30 mouse cellular contexts compared by ENCODE assay signal in genomic region chr5:25187727-25188126, GRCm38 (mm10). TPM values are rescaled to one million over a fixed set of nuclear protein-coding genes. Genes with fewer than 3 reads are reported as not detected.
DNase-seq lines count a peak whose midpoint lies in the region; ATAC-seq and TF ChIP-seq lines count a peak whose summit lies in the region.
"Had no signal": no experiment of that assay in that cellular context is flagged by ENCODE, and none has a peak within 500 bp of the region (broad histone marks: within the 10 kb centered on the region; RNA-seq: fewer than 3 reads in every experiment).

No protein-coding gene starts in this region.

- 0 out of 2 replicates have a peak, but pooled peaks have one; percentile 42 for ATAC-seq in common myeloid progenitor, adult 5-6 weeks (replicated peaks; ENCODE audit: low read depth, poor library complexity, severe bottlenecking)
- ATAC-seq in kidney, postnatal 0 days (replicated peaks; ENCODE audit: low FRiP score, low read depth): peak; percentile 66
- no peak for ATAC-seq in megakaryocyte, adult 5-6 weeks (ENCODE audit: poor library complexity, severe bottlenecking)
- ATAC-seq: forebrain, embryonic 14.5 days; inflammation-experienced regulatory T-cells, adult 6 months; liver, postnatal 0 days; midbrain, embryonic 15.5 days had no signal

- H3K36me3 ChIP-seq in heart, embryonic 10.5 days: no peaks in the 10 kb centered on the region
- H3K36me3 ChIP-seq in kidney, postnatal 0 days (ENCODE audit: insufficient read depth, low read length): no peaks in the 10 kb centered on the region
- H3K36me3 ChIP-seq: embryonic facial prominence, embryonic 12.5 days; hindbrain, embryonic 12.5 days; midbrain, embryonic 15.5 days had no signal

- no peak overlapping the region for H3K4me3 ChIP-seq in heart, embryonic 10.5 days
- H3K4me3 ChIP-seq in kidney, postnatal 0 days (replicated peaks; ENCODE audit: low read depth, low read length): no peak overlapping the region
- H3K4me3 ChIP-seq: embryonic facial prominence, embryonic 12.5 days; hindbrain, embryonic 12.5 days; midbrain, embryonic 15.5 days had no signal

- no peak for TF ChIP-seq CTCF in kidney, postnatal 0 days (IDR thresholded peaks at IDR 0.05; ENCODE audit: low read depth)

- no peaks in the 10 kb centered on the region for H3K9me3 ChIP-seq in heart, embryonic 10.5 days
- H3K9me3 ChIP-seq in kidney, postnatal 0 days (replicated peaks; ENCODE audit: low read length): no peaks in the 10 kb centered on the region
- H3K9me3 ChIP-seq: embryonic facial prominence, embryonic 12.5 days; hindbrain, embryonic 12.5 days; midbrain, embryonic 15.5 days had no signal

- H3K27ac ChIP-seq in heart, embryonic 10.5 days: no peak overlapping the region
- no peak overlapping the region for H3K27ac ChIP-seq in kidney, postnatal 0 days
- H3K27ac ChIP-seq: embryonic facial prominence, embryonic 12.5 days; hindbrain, embryonic 12.5 days; midbrain, embryonic 15.5 days; stomach, postnatal 0 days had no signal

- peak; percentile 60 for DNase-seq in heart, adult 11 months
- DNase-seq in heart, embryonic 10.5 days (ENCODE audit: low spot score): no peak
- DNase-seq in kidney, postnatal 0 days (ENCODE audit: low spot score): no peak
- DNase-seq in retina, adult 2 months (ENCODE audit: low read depth, low spot score): peak; percentile 28
- DNase-seq in cerebellum, adult 9-10 months: no peak
- no peak for DNase-seq in adrenal gland, postnatal 36 days
- DNase-seq: adrenal gland, adult 8-10 months; B cell, adult 2 months; cerebellum, postnatal 25 days; gastrocnemius, postnatal 36 days; heart, postnatal 14 days; layer of hippocampus, postnatal 36 days; liver, postnatal 0 days; lung, postnatal 10 days; right cerebral cortex, adult 18-20 months had no signal

- no peaks in the 10 kb centered on the region for H3K27me3 ChIP-seq in heart, embryonic 10.5 days (ENCODE audit: insufficient read depth, poor library complexity, severe bottlenecking)
- H3K27me3 ChIP-seq in kidney, postnatal 0 days (ENCODE audit: insufficient read depth, low read length): no peaks in the 10 kb centered on the region
- H3K27me3 ChIP-seq: embryonic facial prominence, embryonic 12.5 days; hindbrain, embryonic 12.5 days; midbrain, embryonic 15.5 days had no signal

- H3K4me1 ChIP-seq in heart, embryonic 10.5 days: peaks cover 5% of the 10 kb centered on the region; the same call in 1 of the 2 replicates
- no peaks in the 10 kb centered on the region for H3K4me1 ChIP-seq in kidney, postnatal 0 days (replicated peaks; ENCODE audit: insufficient read depth, low read length)
- H3K4me1 ChIP-seq: hindbrain, embryonic 12.5 days; midbrain, embryonic 15.5 days had no signal

- H3K4me2 ChIP-seq in kidney, postnatal 0 days (ENCODE audit: low read length): no peak overlapping the region
- H3K4me2 ChIP-seq: embryonic facial prominence, embryonic 12.5 days; heart, embryonic 11.5 days; hindbrain, embryonic 12.5 days; midbrain, embryonic 15.5 days had no signal

- no peak overlapping the region for H3K9ac ChIP-seq in kidney, postnatal 0 days (ENCODE audit: low read depth, low read length)
- H3K9ac ChIP-seq: embryonic facial prominence, embryonic 12.5 days; hindbrain, embryonic 12.5 days; liver, postnatal 0 days; midbrain, embryonic 15.5 days had no signal

RNA-seq across cellular contexts. Expression of gene Galntl5, which starts 6.5 kb away (rescaled TPM):
- polyA plus RNA-seq in heart, embryonic 10.5 days (2016; fragmentation: Nextera tagmentation; extraction: Ambion mirVana): not detected in 2 replicates
- not detected in 2 replicates for total RNA-seq in common myeloid progenitor, adult 5-6 weeks (2017)
- polyA plus RNA-seq in kidney, postnatal 0 days (2015; fragmentation: Nextera tagmentation; extraction: Ambion mirVana): not detected in 2 replicates
- total RNA-seq in megakaryocyte, adult 5-6 weeks (2015): not detected in 2 replicates
- total RNA-seq in megakaryocyte, adult 5-6 weeks (2017): not detected in 2 replicates
- total RNA-seq in adrenal gland, postnatal 36 days (2021): not detected
- total RNA-seq: adrenal gland, adult 8-10 months; gastrocnemius, postnatal 36 days; heart, postnatal 14 days; layer of hippocampus, postnatal 36 days; left cerebral cortex, postnatal 25 days; megakaryocyte-erythroid progenitor cell, adult 5-6 weeks; neutrophil, adult 5-6 weeks had no signal
- polyA plus RNA-seq: brain, embryonic 14.5 days; embryonic facial prominence, embryonic 12.5 days; forebrain, embryonic 14.5 days; heart, embryonic 11.5 days; hindbrain, embryonic 12.5 days; inflammation-experienced regulatory T-cells, adult 6 months; limb, embryonic 14.5 days; liver, postnatal 0 days; midbrain, embryonic 15.5 days; stomach, postnatal 0 days; thymus, postnatal 0 days had no signal

RNA-seq across cellular contexts. Expression of gene Galnt11, which starts 34.0 kb away (rescaled TPM):
- 36.1 and 37.7 TPM in 2 replicates for polyA plus RNA-seq in heart, embryonic 10.5 days (2016; fragmentation: Nextera tagmentation; extraction: Ambion mirVana)
- total RNA-seq in common myeloid progenitor, adult 5-6 weeks (2017): 14.7 and 21.3 TPM in 2 replicates
- polyA plus RNA-seq in kidney, postnatal 0 days (2015; fragmentation: Nextera tagmentation; extraction: Ambion mirVana): 212 and 231 TPM in 2 replicates
- total RNA-seq in megakaryocyte, adult 5-6 weeks (2015): 29.5 and 31.1 TPM in 2 replicates
- total RNA-seq in megakaryocyte, adult 5-6 weeks (2017): 18.7 and 18.8 TPM in 2 replicates
- total RNA-seq in adrenal gland, postnatal 36 days (2021): 10 to 100 TPM; 39.6 to 51.8 TPM

RNA-seq across cellular contexts. Expression of gene E130116L18Rik, which starts 35.2 kb away (rescaled TPM):
- not detected in 2 replicates for polyA plus RNA-seq in heart, embryonic 10.5 days (2016; fragmentation: Nextera tagmentation; extraction: Ambion mirVana)
- not detected in 2 replicates for total RNA-seq in common myeloid progenitor, adult 5-6 weeks (2017)
- 0.74 and 2.2 TPM in 2 replicates for polyA plus RNA-seq in kidney, postnatal 0 days (2015; fragmentation: Nextera tagmentation; extraction: Ambion mirVana)
- not detected in 2 replicates for total RNA-seq in megakaryocyte, adult 5-6 weeks (2015)
- not detected in 2 replicates for total RNA-seq in megakaryocyte, adult 5-6 weeks (2017)
- total RNA-seq in adrenal gland, postnatal 36 days (2021): not detected
- total RNA-seq: adrenal gland, adult 8-10 months; gastrocnemius, postnatal 36 days; heart, postnatal 14 days; layer of hippocampus, postnatal 36 days; left cerebral cortex, postnatal 25 days; megakaryocyte-erythroid progenitor cell, adult 5-6 weeks; neutrophil, adult 5-6 weeks had no signal
- polyA plus RNA-seq: brain, embryonic 14.5 days; embryonic facial prominence, embryonic 12.5 days; forebrain, embryonic 14.5 days; heart, embryonic 11.5 days; hindbrain, embryonic 12.5 days; inflammation-experienced regulatory T-cells, adult 6 months; limb, embryonic 14.5 days; liver, postnatal 0 days had no signal

Comparison
In these comparisons a context has a peak if more than half of its experiments do, and no peak if none do; other contexts are left out.
1. DNase-seq: peak in heart, adult 11 months (single experiment) and retina, adult 2 months (single experiment); none in heart, embryonic 10.5 days (single experiment), kidney, postnatal 0 days (single experiment), cerebellum, adult 9-10 months (single experiment) and adrenal gland, postnatal 36 days (0 of 2).